Mouse (Mus musculus): ENCODE measurements around the gene Dapl1. TPM values are rescaled to one million over a fixed set of nuclear protein-coding genes. Genes with fewer than 3 reads are reported as not detected.

The Dapl1 gene
- polyA plus RNA-seq (2016; fragmentation: Nextera tagmentation; extraction: Ambion mirVana): 2.1 and 2.2 TPM in 2 replicates

GRCm38 (mm10) chr2:59484438-59484837 is at the start of gene Dapl1:
Gene Dapl1 (plus strand): TSS chr2:59484653.
- WGBS: 43% methylated on average over 9 of the region's 9 CpGs
- Histone ChIP-seq H3K9ac (replicated peaks) (no peak within 1 kb of the TSS), H3K4me2 (no peak within 1 kb of the TSS), H3K4me1 (replicated peaks) (peaks cover 16% of the 10 kb centered on the region; the same call in 1 of the 2 replicates), H3K4me3 (replicated peaks) (no peak within 1 kb of the TSS), H3K27ac (no peak within 1 kb of the TSS), H3K27me3 (no peaks in the 10 kb centered on the region), H3K36me3 (no peaks in the 10 kb centered on the region), H3K9me3 (no peaks in the 10 kb centered on the region)
- no peak for ATAC-seq (ENCODE audit: insufficient number of reproducible peaks, insufficient read depth, low FRiP score, low TSS enrichment, low read depth)

GRCm38 (mm10) chr2:59434820-59435219 is 49.6 kb upstream of the Dapl1 start:
- Histone ChIP-seq H3K4me2 (no peak overlapping the region), H3K4me1 (replicated peaks) (peaks cover 8% of the 10 kb centered on the region; the same call in 1 of the 2 replicates), H3K9me3 (no peaks in the 10 kb centered on the region), H3K9ac (replicated peaks) (no peak overlapping the region), H3K4me3 (replicated peaks) (no peak overlapping the region), H3K27ac (no peak overlapping the region), H3K36me3 (no peaks in the 10 kb centered on the region), H3K27me3 (no peaks in the 10 kb centered on the region)
- 87% methylated on average over 9 of the region's 9 CpGs for WGBS
- no peak for ATAC-seq (ENCODE audit: insufficient number of reproducible peaks, insufficient read depth, low FRiP score, low TSS enrichment, low read depth)

- ATAC-seq (ENCODE audit: insufficient number of reproducible peaks, insufficient read depth, low FRiP score, low TSS enrichment, low read depth): 0 out of 2 replicates have a peak, but pooled peaks have one; percentile 45
- H3K4me1 ChIP-seq (replicated peaks): no peaks in the 10 kb centered on the region
- H3K9ac ChIP-seq (replicated peaks): no peak overlapping the region
- H3K27me3 ChIP-seq: no peaks in the 10 kb centered on the region
- no peak overlapping the region for H3K4me3 ChIP-seq (replicated peaks)
- H3K9me3 ChIP-seq: no peaks in the 10 kb centered on the region
- no peak overlapping the region for H3K27ac ChIP-seq
- WGBS: 81% methylated on average over 12 of the region's 12 CpGs
- H3K36me3 ChIP-seq: no peaks in the 10 kb centered on the region
- H3K4me2 ChIP-seq: 0 out of 2 replicates have a peak overlapping the region, but pooled peaks have one; percentile 4
Measured at GRCm38 (mm10) chr2:59437684-59438393, 46.6 kb upstream of the Dapl1 start.

GRCm38 (mm10) chr2:59438479-59438935 is 45.9 kb upstream of the Dapl1 start:
- no peak for ATAC-seq (ENCODE audit: insufficient number of reproducible peaks, insufficient read depth, low FRiP score, low TSS enrichment, low read depth)
- Histone ChIP-seq H3K27me3 (no peaks in the 10 kb centered on the region), H3K9me3 (no peaks in the 10 kb centered on the region), H3K4me1 (replicated peaks) (no peaks in the 10 kb centered on the region), H3K27ac (no peak overlapping the region), H3K9ac (replicated peaks) (no peak overlapping the region), H3K36me3 (no peaks in the 10 kb centered on the region), H3K4me3 (replicated peaks) (no peak overlapping the region), H3K4me2 (0 out of 2 replicates have a peak overlapping the region, but pooled peaks have one; percentile 4)
- WGBS: 17% methylated on average over 10 of the region's 10 CpGs

- Histone ChIP-seq H3K36me3 (no peaks in the 10 kb centered on the region), H3K4me2 (no peak overlapping the region), H3K27me3 (no peaks in the 10 kb centered on the region), H3K9ac (replicated peaks) (no peak overlapping the region), H3K9me3 (no peaks in the 10 kb centered on the region), H3K4me3 (replicated peaks) (no peak overlapping the region), H3K4me1 (replicated peaks) (no peaks in the 10 kb centered on the region), H3K27ac (no peak overlapping the region)
- 70% methylated on average over 9 of the region's 9 CpGs for WGBS
- no peak for ATAC-seq (ENCODE audit: insufficient number of reproducible peaks, insufficient read depth, low FRiP score, low TSS enrichment, low read depth)
Measured at GRCm38 (mm10) chr2:59439824-59440223, 44.6 kb upstream of the Dapl1 start.

GRCm38 (mm10) chr2:59440481-59440880 is 44.0 kb upstream of the Dapl1 start:
- no peak overlapping the region for H3K4me2 ChIP-seq
- 28% methylated on average over 5 of the region's 5 CpGs for WGBS
- no peak overlapping the region for H3K9ac ChIP-seq (replicated peaks)
- H3K27me3 ChIP-seq: no peaks in the 10 kb centered on the region
- no peak overlapping the region for H3K4me3 ChIP-seq (replicated peaks)
- peak; percentile 67; the same call in 1 of the 2 replicates for ATAC-seq (ENCODE audit: insufficient number of reproducible peaks, insufficient read depth, low FRiP score, low TSS enrichment, low read depth)
- H3K27ac ChIP-seq: no peak overlapping the region
- H3K36me3 ChIP-seq: no peaks in the 10 kb centered on the region
- no peaks in the 10 kb centered on the region for H3K4me1 ChIP-seq (replicated peaks)
- 0 out of 2 replicates have a peak, but pooled peaks cover 4% of the 10 kb centered on the region for H3K9me3 ChIP-seq

- Histone ChIP-seq H3K4me2 (no peak overlapping the region), H3K4me1 (replicated peaks) (no peaks in the 10 kb centered on the region), H3K27me3 (no peaks in the 10 kb centered on the region), H3K9ac (replicated peaks) (no peak overlapping the region), H3K4me3 (replicated peaks) (no peak overlapping the region), H3K9me3 (0 out of 2 replicates have a peak, but pooled peaks cover 5% of the 10 kb centered on the region), H3K27ac (no peak overlapping the region), H3K36me3 (no peaks in the 10 kb centered on the region)
- WGBS: 85% methylated on average over 5 of the region's 5 CpGs
- no peak for ATAC-seq (ENCODE audit: insufficient number of reproducible peaks, insufficient read depth, low FRiP score, low TSS enrichment, low read depth)
Measured at GRCm38 (mm10) chr2:59441681-59442080, 42.8 kb upstream of the Dapl1 start.

GRCm38 (mm10) chr2:59446671-59447070 is 37.8 kb upstream of the Dapl1 start:
- Histone ChIP-seq H3K9me3 (0 out of 2 replicates have a peak, but pooled peaks cover 5% of the 10 kb centered on the region), H3K27ac (no peak overlapping the region), H3K27me3 (no peaks in the 10 kb centered on the region), H3K36me3 (no peaks in the 10 kb centered on the region), H3K9ac (replicated peaks) (no peak overlapping the region), H3K4me3 (replicated peaks) (no peak overlapping the region), H3K4me1 (replicated peaks) (no peaks in the 10 kb centered on the region), H3K4me2 (no peak overlapping the region)
- ATAC-seq (ENCODE audit: insufficient number of reproducible peaks, insufficient read depth, low FRiP score, low TSS enrichment, low read depth): no peak
- 65% methylated on average over 6 of the region's 6 CpGs for WGBS

- 74% methylated on average over 2 of the region's 2 CpGs for WGBS
- H3K36me3 ChIP-seq: no peaks in the 10 kb centered on the region
- no peak overlapping the region for H3K4me2 ChIP-seq
- H3K4me1 ChIP-seq (replicated peaks): no peaks in the 10 kb centered on the region
- H3K27me3 ChIP-seq: no peaks in the 10 kb centered on the region
- H3K9ac ChIP-seq (replicated peaks): no peak overlapping the region
- H3K9me3 ChIP-seq: 0 out of 2 replicates have a peak, but pooled peaks cover 5% of the 10 kb centered on the region
- no peak overlapping the region for H3K27ac ChIP-seq
- ATAC-seq (ENCODE audit: insufficient number of reproducible peaks, insufficient read depth, low FRiP score, low TSS enrichment, low read depth): no peak
- no peak overlapping the region for H3K4me3 ChIP-seq (replicated peaks)
Measured at GRCm38 (mm10) chr2:59447712-59448111, 36.7 kb upstream of the Dapl1 start.

GRCm38 (mm10) chr2:59448516-59448915 is 35.9 kb upstream of the Dapl1 start:
- no peak overlapping the region for H3K27ac ChIP-seq
- no peak for ATAC-seq (ENCODE audit: insufficient number of reproducible peaks, insufficient read depth, low FRiP score, low TSS enrichment, low read depth)
- H3K36me3 ChIP-seq: no peaks in the 10 kb centered on the region
- WGBS: 90% methylated on average over 3 of the region's 3 CpGs
- H3K27me3 ChIP-seq: no peaks in the 10 kb centered on the region
- no peak overlapping the region for H3K4me2 ChIP-seq
- H3K4me3 ChIP-seq (replicated peaks): no peak overlapping the region
- H3K4me1 ChIP-seq (replicated peaks): no peaks in the 10 kb centered on the region
- no peak overlapping the region for H3K9ac ChIP-seq (replicated peaks)
- H3K9me3 ChIP-seq: 0 out of 2 replicates have a peak, but pooled peaks cover 5% of the 10 kb centered on the region

- no peak overlapping the region for H3K4me2 ChIP-seq
- no peaks in the 10 kb centered on the region for H3K4me1 ChIP-seq (replicated peaks)
- H3K27ac ChIP-seq: no peak overlapping the region
- ATAC-seq (ENCODE audit: insufficient number of reproducible peaks, insufficient read depth, low FRiP score, low TSS enrichment, low read depth): no peak
- no peaks in the 10 kb centered on the region for H3K36me3 ChIP-seq
- WGBS: 76% methylated on average over 4 of the region's 4 CpGs
- no peak overlapping the region for H3K4me3 ChIP-seq (replicated peaks)
- H3K9ac ChIP-seq (replicated peaks): no peak overlapping the region
- H3K27me3 ChIP-seq: no peaks in the 10 kb centered on the region
- H3K9me3 ChIP-seq: 0 out of 2 replicates have a peak, but pooled peaks cover 5% of the 10 kb centered on the region
Measured at GRCm38 (mm10) chr2:59448921-59449320, 35.5 kb upstream of the Dapl1 start.
